Mouse (Mus musculus): ENCODE results near the gene Gli2. TPM values are rescaled to one million over a fixed set of nuclear protein-coding genes. Genes with fewer than 3 reads are reported as not detected.

Gli2 gene
- total RNA-seq (2015) (not detected in 2 replicates), total RNA-seq (2017) (not detected in 2 replicates)

DNA sequence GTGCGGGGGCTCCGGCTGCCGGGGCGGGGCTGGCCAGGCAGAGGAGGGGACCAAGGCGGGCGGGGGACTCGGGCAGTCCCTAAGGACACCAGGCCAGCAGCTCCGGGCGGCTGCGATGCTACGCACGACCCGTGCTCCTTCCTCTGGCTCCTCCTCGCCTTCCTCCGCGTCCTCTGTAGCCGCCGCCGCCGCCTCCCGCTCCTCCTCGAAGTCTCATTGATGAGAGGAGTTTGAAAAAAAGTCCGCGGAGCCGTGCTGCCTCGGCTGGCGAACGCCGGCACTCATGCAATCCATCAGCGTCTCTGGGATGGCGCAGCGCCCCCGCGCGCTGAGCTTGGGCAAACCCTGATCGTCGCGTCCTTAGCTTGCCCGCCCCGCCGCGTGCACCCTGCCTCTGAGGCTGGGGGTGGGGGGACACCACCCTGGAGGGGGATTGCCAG is at the start of gene Gli2:
TSS of gene Gli2 (minus strand) at position 218 of the 440 bp plus-strand sequence.
- ATAC-seq (ENCODE audit: poor library complexity, severe bottlenecking), result 0 out of 2 replicates have a peak, but pooled peaks have one; percentile 49

DNA sequence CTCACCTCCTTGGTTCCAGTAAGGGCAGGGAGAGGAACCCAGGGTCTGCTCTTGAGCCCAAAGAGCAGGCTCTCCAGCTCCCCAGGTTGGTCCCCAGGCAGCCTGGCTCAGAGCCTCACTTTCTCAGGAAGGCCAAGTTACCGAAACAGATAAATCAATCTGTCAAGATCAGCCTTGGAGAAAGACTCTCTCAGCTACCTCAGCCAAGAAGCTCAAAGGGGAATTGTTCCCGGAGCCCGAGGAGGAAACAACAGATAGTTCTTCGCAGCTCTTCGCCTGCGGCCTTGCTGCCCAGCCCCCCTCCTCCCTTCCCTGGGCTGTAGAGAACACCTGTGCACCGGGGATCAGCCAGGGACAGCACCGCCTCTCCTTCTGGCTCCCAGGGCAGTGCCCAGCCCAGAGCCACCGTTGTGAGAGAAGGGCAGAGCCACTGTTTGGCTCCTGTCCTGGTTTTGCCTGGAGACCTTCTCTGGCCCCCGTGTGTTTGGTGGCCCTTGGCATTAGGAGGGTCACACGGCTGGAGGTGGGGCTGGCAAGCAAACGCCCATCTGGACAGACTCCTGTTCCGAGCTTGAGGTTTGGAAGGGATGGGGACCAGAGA is 44.6 kb upstream of the Gli2 start:
- ATAC-seq (ENCODE audit: poor library complexity, severe bottlenecking), result no peak

DNA sequence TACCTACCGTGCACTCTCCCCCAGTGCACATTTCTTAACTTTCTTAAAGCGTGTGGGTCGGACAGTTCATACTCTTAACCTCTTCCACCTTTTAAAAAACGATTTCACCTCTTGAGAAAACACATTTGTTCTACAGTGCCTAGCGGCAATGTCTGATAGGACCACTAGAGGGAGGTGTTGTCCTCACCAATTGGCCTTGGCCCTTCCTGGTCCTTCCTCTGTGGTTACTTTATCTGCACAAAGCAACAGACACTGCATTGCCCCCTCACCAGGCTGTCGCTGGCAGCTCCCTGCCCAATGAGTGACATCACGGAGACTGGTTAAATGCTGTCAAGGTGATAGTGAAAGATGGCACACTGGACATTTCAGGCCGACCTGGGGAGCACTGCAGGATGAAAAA is 40.3 kb upstream of the Gli2 start:
- peak; percentile 69; the same call in 1 of the 2 replicates for ATAC-seq (ENCODE audit: poor library complexity, severe bottlenecking)

DNA sequence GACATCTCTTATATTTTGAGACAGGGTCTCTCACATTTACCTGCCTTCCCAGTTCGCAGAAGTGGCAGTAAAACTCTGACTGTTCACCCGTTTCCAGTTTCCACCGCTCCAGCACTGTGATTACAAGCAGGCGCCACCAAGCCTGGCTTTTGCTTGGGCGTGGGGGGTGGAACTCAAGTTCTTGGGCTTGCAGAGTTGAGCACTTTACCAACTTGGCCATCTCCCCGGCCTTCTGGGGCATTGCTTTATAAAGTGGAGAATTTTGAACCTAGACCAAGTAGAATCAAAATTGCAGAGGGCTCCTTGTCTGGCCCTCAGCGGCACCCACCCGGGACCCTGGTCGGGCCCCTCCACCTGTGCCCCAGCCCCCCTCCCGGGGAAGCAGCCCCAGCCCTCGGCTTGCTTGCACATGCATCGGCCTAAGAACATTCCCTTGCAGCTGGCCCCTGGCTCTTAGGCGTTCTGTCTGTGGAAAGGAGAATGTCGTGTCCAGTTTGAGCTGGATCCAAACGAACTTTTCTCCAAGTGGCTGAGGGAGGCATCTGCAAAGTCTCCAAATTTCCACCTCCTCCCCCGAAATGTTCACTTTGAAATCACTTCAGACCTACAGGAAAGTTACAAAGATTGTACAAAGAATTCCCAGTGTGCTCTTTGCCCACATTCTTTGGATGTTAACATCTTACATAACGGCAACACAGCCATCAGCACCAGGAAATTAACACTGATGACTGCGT is 36.6 kb upstream of the Gli2 start:
- ATAC-seq (ENCODE audit: poor library complexity, severe bottlenecking), result no peak

DNA sequence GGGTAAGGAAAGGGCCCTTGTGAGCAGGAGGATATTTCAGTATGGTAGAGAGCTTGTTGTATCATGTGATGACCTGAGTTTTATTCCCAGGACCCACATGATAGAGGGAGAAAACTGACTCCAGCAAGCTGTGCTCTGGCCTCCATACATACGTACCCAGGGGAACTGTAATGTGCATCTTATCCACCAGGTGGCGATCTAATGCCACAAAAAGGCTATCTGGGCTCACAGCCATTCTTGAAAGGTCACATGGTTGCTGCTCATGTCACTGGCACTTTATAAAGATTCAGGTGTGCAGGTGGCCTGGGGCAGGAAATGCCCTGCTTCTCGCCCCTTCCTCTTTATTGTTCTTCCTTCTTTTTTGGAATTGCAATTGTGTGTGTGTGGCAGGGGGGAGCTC is 34.1 kb upstream of the Gli2 start:
- ATAC-seq (ENCODE audit: poor library complexity, severe bottlenecking), result peak; percentile 79

DNA sequence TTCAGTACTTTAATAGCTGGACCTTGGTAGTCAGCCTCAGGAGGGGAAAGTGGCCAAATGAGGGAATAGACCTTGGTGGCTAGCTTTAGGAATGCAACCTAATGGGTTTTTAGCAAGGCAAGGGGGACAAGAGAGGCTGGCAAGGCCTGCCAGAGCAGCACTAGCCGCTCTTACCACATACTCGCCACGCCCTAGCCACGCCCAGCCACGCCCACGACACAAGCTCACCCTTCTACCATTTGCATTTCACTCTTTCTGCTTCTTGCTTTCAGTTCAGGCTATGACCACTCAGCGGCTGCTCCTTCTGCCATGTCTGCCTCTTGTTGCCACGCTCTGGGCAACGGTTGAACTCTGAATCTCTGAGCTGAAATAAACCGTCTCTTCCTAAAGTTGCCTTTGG is 32.4 kb upstream of the Gli2 start:
- ATAC-seq (ENCODE audit: poor library complexity, severe bottlenecking), result 0 out of 2 replicates have a peak, but pooled peaks have one; percentile 21

DNA sequence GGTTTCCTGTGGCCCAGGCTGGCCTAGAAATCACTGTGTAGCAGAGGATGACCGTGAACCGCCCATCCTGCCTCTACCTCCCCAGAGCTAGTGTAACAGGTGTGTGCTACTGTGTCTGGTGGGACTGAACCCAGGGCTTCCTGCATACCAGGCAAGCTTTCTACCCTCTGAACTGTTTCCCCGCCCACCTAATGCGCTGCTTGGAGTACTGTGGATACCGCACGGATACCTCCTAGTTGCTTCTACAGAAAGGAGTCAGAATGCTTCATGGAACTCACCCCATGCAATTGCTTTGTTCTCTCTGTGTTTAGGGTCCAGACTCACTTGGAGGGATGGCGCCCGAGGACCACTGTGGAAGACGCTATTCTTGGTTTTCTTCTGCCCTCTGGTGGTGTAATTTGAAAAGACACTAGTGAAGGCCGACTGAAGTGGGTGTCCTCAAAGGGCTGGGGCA is 30.1 kb upstream of the Gli2 start:
- ATAC-seq (ENCODE audit: poor library complexity, severe bottlenecking), result no peak

DNA sequence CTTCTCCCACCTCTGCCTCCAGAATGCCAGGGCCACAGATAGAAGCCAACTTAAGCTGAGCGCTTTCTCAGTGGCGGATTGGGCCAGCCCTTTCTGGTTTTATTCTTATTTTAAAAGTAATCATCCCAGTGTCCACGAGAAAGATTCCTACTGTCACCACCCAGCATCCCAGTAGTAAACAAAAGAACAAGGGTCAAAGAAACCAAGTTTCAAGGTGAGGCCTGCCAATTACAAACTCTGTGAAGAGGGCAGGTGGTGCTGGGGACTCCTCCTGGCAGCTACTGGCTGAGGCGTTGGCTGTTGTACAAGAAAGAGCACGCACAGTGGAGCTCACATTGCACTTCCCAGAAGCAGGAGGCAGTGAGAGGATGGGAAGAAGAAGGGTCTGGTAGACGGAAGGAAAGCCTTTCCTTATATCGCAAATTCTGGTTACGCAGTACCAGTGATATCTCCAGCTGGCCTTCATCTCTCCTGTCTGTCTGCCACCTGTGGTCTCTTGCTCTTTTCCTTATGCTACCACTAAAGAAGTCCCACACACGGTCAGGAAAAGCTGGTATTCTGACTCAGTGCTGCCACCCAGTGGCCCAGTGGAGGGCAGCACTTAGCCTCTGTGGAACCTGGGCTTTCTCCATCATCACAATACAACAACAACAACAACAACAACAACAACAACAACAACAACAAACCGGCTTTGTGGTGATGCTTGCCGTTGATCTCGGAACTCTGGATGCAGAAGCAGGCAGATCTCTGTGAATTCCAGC is 29.0 kb upstream of the Gli2 start:
- ATAC-seq (ENCODE audit: poor library complexity, severe bottlenecking), result peak; percentile 53

DNA sequence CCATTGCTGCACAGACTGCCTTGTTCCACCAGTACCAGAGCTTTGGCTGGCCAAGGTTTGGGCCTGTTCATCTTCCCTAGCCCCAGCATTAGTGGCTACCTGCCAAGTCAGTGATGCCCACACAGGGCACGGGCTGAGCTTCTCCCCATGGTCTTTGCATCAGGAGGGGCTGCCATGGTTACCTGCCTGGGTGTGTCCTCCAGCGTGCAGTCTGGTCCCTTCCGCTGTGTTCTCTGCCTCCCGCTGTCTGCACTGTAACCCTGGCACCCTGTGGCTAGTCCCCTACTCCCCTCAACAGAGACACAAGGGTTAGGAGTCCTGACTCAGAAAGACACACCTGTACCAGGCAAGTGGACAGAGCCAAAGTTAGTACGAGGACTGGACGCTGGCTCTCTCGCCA is 24.5 kb upstream of the Gli2 start:
- no peak for ATAC-seq (ENCODE audit: poor library complexity, severe bottlenecking)

DNA sequence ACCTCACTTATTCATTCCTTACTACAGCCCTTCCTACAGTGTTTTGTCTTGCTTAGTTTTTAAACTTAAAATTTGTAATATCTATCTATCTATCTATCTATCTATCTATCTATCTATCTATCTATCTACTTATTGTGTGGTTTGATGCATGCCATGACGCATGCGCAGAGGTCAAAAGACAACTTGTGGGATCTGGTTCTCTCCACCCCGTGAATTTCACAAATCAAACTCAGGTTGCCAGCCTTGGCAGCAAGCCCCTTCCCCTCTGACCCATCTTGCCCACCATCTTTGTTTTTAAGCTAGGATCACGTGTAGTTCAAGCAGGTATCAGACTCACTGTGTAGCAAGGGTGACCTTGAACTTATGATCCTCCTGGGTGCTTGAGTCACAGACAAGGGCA is 22.9 kb upstream of the Gli2 start:
- no peak for ATAC-seq (ENCODE audit: poor library complexity, severe bottlenecking)

DNA sequence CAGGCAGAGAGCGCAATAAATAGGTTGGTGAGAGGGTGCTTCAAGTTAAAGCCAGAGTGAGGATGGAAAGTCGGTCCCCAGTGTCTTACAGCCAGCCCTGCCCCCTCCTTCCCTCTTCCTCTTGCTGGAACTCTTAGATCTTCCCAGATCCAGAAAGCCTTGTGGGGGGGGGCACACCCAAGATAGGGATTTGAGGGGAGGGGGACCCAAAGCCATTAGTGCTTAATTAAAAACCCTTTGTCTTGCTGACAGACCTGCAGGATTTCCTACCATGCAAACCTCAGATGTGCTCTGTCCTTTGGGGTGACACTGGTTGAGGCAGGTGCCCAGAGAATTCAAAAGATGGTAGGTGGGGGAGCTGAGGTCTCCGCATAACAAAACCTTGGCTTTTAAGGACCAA is 22.5 kb upstream of the Gli2 start:
- no peak for ATAC-seq (ENCODE audit: poor library complexity, severe bottlenecking)

DNA sequence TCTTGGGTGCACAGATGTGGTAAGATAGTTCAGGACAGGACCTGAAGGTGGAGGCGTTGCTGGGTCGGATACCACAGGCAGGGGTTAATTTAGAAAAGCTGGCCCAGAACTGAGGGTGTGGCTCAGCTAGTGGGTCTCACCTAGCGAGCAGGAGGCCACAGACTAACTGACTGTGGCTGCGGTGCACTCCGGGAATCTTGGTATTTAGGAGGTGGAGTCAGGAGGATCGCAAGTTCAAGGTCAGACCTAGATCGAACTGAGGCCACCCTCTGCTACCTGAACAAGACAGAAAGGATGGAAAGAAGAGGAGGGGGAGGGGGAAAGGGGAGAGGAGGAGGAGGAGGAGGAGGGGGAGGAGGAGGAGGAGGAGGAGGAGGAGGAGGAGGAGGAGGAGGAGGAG is 22.1 kb upstream of the Gli2 start:
- no peak for ATAC-seq (ENCODE audit: poor library complexity, severe bottlenecking)

DNA sequence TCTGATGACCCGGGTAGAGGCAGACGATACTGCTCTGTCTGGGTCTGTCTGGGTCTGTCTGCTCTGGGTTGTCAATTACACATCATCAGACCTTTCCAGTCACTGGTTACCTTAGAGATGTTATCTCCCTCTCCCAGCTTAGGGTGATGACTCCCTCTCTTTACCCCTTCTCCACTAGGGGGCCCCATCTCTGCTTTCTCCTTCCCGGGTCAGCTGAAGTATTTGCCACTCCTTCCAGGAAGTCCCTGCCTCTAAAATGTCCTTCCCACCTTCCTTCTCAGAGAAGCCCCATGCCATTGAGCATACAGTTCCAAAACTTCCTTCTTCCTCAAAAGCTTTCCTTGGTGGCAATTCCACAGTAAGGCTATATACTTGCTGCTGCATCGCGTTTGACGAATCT is 21.5 kb upstream of the Gli2 start:
- ATAC-seq (ENCODE audit: poor library complexity, severe bottlenecking), result no peak

DNA sequence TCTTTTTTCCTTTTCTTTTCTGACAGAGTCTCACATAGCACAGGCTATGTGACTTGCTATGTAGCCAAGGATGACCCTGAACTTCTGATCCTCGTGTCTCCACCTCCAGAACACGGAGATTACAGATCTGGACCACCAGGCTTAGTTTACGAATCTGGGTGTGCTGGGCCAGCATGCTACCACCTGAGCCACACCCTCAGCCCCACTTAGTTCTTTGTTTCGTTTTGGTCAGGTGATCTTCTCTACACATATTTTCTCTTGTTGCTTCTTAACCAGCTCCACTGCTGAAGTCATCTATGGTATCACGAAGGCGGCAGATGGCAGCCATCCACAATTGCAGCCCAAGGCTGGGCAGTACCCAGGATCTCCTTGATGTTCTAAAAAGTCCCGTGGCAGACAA is 20.5 kb upstream of the Gli2 start:
- ATAC-seq (ENCODE audit: poor library complexity, severe bottlenecking), result no peak

DNA sequence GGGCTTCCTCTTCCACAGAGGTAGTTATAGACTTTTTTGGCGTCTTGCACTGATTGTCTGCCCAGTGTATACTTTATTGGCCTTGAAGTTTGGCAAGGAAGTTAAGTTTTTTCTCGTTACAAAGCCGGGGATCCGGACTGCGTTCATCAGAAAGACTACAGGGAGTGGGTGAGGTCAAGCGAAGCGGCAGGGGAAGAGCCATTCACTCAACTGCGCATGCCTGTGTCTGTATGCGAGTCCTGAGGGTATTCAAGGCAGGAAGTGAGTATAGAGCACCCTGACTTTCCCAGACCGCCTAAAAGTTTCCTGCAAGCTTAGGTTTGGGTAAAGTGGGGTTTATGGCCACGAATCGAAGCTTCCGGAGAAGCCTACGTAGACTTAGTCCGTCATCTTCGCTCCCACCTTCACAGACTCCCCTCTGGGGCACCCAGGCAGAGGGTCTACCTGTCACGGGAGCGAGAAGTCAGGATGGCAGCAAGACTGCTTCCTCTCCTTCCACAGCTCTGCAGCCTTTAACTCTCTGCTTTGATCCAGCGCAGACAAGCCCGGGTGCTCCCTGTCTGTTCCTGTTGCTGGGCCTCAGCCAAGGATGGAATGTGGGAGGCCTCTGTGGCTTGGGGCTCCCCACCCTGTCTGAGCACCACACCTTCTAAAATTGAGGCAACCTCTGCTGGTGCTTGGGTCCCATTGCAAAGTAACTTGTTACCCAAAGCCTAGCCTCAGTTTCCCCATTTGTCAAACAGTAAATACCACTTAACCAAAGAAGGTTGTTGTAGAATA is 11.7 kb upstream of the Gli2 start:
- no peak for ATAC-seq (ENCODE audit: poor library complexity, severe bottlenecking)

DNA sequence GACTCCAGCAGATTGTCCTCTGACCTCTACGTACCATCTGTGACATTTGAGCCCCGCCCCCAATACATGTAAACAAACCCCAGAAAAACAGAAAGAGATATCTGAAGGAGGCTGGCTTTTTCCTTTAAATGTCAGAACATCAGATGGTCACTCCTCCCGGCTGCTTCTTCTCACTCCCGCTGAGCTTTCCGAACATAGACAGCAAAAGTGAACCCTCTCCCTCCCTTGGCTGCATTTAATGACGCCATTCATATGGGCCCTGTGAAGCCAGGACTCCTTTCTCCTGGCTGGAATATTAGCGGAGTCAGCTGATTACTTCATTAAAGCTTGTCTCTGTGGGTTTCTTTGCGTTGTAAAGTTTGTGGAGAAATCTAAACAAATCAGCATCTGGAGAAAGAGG is 3.1 kb upstream of the Gli2 start:
- ATAC-seq (ENCODE audit: poor library complexity, severe bottlenecking), result no peak

DNA sequence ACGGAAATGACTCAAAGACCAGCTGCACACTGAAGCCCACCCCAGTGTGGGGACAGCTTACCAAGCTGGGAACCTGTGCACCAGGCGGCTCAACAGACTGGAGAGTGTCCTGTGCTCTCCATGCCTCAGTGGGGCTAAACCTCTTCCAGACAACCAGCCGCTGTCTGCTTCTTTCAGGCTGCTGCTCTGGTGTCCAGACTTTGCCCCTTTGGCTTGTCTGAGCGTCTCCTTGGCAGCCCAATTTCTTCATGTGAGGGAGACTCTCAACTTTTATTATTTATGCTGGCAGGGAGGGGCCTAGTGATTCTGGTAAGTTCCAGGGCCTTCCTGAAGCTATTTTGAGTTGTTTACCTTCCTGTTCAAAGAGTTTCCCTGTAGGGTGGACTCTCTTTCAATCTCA is 2.4 kb upstream of the Gli2 start:
- no peak for ATAC-seq (ENCODE audit: poor library complexity, severe bottlenecking)

DNA sequence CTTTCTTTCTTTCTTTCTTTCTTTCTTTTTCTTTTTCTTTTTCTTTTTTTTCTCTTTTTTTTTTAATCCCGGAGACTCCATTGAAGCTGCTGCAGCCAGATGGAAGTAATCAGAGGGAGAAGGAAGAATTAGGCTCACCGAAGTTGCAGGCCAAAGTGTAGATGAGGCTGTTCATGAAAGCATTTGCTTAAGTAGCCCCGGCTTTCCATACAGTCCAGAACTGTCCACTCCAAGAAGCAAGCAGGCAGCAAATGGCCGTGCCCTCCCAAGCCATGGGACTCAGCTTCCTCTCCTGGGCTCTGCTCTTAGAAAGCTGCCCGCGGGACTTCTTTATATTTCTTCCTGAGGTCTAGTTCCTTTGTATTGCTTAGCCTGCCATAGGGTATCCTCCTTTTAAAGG is 1.0 kb upstream of the Gli2 start:
- no peak for ATAC-seq (ENCODE audit: poor library complexity, severe bottlenecking)

DNA sequence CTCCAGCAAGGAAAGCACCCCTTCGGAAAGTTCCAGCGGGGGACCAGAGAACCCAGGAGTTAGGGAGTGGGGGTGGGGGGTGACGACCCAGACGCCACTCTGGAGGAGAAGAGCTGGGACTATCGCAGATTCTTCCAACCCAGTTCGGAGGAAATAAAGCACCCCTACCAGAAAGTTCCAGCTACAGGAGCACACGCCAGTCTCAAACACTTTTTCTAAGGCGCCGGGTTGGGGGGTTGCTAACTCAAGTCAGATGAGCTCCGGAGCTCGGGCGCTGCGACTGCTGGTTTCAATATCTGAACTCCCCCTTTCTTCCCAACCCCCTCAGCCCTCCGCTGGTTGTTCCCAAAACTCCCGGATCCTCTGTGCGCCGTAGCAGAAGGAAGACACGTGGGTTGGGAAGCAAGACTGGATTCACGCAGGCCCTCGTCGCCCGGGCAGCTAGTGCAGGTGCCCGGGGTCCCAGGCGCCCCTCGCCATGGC is 494 bp upstream of the Gli2 start:
- ATAC-seq (ENCODE audit: poor library complexity, severe bottlenecking), result no peak

DNA sequence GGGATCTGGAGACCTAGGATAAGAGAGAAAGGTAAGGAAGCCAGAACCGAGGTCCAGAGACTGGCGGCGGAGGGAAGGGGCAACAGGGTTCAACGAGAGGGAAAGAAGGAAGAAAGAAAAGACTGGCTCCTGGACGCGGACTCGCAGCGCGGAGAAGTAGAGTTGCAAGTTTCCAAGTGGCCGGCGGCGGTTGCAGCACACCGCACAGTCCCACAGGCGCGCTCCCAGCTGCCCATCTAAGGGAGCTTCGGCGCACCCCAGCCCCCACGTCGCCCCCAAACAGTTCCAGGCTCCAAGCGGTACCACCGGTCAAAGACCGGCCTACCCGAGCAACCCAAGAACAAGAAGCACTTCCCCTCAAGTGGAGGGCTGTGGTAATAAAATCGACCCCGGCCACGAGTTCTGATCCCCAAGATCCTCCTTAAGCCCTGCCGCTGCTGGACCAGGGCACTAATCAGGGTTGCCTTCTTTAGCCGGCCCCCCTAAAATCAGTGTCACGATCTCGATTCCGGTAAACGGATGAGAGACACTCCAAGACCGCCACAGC is 715 bp downstream of the Gli2 start:
- no peak for ATAC-seq (ENCODE audit: poor library complexity, severe bottlenecking)

All from megakaryocyte, adult 5-6 weeks (primary cell).